Mouse (Mus musculus): Measurements from ENCODE around the gene Gkap1.

Gkap1 gene

DNA sequence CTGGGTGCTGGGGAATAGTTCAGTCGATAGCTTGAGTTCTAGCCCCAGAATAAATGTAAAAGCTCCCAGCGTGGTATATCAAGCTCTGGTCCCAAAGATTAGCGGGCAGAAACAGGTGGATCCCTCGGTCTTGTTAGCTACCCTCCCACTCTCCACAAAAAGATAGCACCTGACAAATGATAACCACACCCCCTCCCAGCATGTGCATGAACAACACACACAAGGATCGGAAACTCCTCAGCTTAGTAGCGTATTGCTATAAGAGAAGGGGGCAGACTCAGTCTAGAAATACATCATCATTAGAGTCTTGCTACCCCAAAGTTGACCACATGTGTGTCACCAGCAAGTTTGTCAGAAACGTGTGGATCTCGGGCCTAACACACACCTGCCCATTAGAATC is at the start of gene Gkap1:
Gkap1 (minus strand) TSS at position 101 of the 400 bp plus-strand sequence.
- DNase-seq (ENCODE audit: low spot score in 2 of 2): no peak

DNA sequence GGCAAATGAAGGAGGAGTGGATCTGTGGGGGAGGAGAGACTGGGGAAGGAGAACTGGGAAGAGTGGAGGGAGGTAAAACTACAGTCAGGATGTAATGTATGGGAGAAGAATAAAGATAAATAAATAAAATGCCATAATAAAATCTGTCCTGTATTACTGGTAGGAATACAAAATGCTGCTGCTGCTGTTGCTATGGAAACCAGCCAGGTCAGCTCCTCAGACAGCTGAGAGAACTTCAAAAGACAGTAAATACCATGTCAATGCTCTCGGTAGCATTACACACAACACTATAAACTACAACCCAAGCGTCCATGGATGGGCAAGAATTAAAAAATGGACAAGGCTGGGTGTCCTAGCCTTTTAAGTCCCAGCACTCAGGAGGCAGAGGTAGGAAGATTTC is 42.3 kb upstream of the Gkap1 start:
- DNase-seq (ENCODE audit: low spot score in 2 of 2): no peak

DNA sequence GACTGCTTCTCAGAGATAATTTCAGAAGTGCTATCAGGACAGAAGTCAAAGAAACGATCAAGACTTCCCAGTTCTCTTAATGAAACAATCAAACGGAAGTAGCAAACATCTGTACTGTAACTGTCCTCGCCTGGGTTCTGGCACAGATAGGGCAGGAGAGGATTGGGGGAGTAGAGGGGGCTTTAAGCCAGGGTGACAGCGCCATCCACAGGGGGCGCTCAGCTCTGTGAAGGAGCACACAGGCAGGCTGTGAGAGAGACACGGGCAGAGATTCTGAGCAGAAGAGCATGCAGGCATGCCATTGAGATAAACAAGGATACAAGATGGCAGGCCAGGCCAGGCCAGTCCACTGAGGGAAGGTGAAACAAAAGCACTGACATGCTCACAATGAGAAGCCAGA is 39.5 kb upstream of the Gkap1 start:
- no peak for DNase-seq (ENCODE audit: low spot score in 2 of 2)

DNA sequence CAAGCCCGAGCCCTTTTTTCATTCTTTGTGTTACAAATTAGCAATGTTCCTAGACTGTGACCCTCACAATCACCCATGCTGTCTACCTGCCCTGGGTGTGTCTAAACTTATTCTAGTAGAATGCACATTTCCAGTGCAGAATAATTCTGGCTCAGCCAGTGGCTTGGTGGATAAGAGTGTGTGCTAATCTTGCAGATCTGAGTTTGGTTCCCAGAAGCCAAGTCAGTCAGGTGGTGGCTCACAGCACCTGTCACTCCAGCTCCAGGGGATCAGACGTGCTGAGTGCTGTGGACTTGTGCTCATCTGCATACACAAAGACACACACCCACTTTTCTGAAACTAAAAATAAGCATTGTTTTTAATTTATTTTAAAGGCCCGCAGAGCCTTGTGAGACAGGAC is 38.3 kb upstream of the Gkap1 start:
- no peak for DNase-seq (ENCODE audit: low spot score in 2 of 2)

DNA sequence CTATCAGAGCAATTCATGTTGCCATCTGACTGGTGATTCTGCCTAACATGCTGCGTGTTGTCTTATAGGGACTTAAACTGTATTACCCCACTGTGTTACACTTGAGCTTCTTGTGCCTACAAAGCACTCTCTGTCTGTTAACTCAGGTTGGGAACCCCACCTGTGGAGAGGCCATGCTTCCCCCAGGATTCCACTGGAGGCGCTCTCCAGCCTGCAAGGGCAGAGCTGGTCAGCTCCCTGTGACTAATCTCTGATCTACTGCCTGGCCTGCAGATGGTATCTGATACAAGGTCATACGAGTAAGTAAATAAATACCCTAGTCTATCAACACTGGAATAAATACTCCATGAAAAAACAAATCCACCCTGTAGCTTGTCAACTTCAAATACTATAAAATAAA is 35.9 kb upstream of the Gkap1 start:
- DNase-seq (ENCODE audit: low spot score in 2 of 2): peak; percentile 4 to 15

DNA sequence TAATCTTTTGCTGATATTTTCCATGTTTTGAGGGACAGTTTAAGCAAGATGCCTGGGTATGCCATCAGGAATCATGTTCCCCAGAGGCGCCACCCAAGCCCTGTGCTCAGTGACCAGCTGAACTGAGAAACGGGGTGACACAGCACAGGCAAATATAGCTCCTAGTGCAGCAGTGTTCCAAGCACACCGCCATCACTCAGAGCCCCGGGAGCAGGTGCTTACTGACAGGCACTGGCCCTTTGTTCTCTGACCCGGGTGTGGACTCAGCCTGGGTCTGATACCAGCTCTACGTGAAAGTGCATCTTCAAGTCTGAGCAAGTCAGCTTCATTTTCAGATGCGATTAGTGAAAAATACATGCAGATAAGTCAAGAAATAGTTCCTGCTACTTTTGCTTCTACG is 34.0 kb upstream of the Gkap1 start:
- DNase-seq (ENCODE audit: low spot score in 2 of 2): no peak

DNA sequence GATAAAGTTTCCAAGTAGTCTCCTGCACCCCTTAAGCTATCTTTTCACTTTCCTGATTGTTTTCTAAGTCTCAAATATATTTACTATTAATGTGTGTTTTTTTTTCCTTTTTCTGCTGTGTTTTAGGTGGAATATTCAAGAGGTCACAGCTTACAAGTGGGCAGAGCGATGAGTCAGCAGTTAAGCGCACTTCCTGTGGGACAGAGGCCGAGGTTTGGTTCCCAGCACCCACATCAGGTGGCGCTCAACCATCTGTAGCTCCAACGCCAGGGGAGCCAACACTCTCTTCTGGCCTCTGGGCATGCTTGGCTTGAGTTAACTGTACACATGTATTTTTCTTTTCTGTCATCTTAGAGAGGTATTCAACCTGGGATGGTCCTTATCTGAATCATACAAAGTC is 32.0 kb upstream of the Gkap1 start:
- DNase-seq (ENCODE audit: low spot score in 2 of 2): no peak

DNA sequence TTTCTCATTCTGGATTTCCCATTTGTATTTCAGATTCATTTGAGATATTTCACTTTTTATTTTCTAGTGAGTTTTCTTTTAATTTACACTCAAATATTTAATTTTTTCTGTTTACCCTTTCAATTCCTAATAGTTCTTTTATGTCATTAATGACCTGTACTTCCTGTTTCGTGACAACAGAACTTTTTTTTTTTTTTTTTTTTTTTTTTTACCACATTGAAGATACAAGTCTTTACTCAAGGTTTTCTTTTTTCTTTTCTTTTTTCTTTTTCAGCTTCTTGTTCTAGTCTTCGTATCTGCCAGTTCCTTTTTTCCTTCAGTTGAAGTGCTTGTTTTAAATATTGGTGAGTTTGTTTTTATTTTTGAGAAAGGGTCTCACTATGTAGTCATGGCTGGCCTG is 29.7 kb upstream of the Gkap1 start:
- DNase-seq (ENCODE audit: low spot score in 2 of 2): no peak

DNA sequence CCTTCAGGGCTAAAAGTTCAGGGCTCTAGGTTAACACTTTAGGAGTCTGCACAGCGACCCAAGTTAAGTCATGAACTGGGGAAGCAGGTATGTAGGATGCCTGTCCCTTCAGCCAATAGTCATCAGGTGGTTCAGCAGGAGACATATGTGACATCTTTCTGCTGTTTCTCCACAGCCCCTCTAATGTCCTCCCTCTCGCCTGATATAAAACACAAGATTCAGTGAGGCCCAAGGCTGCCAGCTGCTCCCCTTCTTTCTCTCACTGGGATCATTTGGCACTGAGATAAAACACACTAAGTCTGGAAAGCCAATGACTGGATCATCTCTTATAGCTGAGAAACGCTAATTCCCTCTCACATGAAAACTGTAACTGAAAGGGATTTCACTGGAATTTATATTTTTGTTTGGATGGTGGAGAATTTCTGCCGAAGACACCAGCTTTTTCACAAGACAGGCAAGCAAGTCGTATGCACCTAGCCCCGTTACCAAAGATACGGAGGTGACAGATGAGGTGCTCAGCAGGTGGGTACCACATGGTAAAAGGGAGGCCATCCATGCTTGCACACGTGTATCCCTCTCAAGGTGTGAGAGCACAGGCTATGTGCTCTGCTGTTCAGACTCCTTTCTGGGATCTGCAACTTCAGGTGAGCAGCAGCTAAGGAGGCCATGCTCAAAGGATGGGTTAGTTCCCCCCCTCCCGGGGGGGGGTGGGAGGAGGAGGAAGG is 27.1 kb upstream of the Gkap1 start:
- DNase-seq (ENCODE audit: low spot score in 2 of 2): no peak

DNA sequence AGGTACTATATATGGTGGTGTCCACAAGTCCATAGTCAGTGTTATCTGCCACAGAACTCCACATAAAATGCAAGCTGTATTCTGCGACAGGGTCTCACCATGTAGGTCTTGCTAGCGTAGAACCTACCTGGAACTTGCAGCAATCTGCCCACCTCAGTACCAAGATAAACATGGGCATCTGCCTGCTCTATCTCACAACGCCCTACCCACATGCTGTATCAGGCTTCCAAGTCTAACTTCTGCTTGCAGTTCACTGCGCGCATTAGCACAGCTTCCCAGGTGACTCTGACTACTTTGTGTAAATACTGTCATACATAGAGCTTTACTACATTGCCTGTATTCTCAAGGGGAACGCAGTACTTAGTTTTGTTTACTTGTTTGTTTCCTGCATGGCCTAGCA is 26.5 kb upstream of the Gkap1 start:
- DNase-seq (ENCODE audit: low spot score in 2 of 2): no peak

DNA sequence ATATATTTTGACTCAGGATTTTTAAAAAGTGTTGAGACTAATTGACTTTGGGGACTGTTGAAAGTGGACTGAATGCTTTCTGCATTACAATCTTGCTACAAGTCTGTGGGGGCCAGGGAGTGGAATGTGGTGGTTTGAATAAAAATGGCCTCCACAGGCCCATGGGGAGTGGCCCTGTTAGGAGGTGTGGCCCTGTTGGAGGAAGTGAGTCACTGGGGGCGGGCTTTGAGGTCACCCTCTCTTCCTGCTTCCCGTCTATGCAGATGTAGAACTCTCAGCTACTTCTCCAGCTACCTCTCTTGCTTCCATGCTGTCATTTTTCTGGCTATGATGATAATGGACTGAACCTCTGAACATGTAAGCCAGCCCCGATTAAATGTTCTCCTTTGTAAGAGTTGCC is 23.3 kb upstream of the Gkap1 start:
- DNase-seq (ENCODE audit: low spot score in 2 of 2): no peak

DNA sequence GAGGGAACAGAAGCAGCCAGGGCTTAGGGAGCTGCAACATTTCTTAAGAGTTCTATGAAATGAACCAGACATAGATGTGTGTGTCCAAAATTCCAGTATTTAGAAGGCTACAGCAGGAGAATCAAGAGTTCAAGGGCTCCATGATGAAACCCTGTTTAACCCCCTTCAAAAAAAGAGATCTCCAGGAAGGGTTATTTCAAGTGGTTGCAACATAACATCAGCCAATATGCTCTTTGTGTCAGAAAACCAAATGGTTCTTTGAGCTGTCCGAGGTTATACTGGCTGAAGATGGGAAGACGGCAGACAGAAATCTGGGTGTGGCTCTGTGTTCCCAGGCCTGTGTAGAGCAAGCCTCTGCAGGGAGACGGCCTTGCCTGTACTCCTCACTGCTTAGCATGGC is 20.1 kb upstream of the Gkap1 start:
- DNase-seq (ENCODE audit: low spot score in 2 of 2): no peak

DNA sequence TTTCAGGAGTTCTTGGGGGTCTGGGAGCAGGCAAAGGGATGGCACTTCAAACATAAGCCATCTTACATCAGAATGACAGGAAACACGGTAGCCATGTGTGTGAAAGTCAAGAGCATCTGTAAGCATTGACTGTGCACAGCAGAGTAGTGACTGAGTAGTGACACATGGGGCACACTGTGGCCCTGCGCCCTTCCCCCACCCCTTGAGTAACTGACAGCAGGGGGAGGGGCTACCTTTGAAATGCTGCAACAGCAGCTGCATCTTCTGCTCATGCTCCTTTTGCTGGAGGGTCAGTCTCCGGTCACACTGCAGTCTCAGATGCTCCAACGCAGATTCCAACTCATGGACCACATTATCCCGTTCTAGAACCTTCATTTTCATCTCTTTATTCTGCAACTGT is 17.3 kb upstream of the Gkap1 start:
- no peak for DNase-seq (ENCODE audit: low spot score in 2 of 2)

DNA sequence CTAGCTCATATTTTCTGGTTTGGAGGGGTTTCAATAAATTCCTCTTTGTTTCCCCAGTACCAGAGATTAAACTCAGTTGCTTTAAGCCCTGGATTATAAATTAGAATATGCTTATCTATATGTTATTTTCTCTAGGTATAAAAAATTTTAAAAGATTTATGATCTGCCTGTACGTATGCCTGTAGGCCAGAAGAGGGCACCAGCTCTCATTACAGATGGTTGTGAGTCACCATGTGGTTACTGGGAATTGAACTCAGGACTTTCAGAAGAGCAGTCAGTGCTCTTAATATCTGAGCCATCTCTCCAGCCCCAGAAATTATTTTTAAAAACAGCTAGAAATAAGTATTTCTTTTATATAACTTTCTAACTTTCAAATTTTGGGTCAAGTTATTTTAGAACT is 13.8 kb upstream of the Gkap1 start:
- DNase-seq (ENCODE audit: low spot score in 2 of 2): no peak

DNA sequence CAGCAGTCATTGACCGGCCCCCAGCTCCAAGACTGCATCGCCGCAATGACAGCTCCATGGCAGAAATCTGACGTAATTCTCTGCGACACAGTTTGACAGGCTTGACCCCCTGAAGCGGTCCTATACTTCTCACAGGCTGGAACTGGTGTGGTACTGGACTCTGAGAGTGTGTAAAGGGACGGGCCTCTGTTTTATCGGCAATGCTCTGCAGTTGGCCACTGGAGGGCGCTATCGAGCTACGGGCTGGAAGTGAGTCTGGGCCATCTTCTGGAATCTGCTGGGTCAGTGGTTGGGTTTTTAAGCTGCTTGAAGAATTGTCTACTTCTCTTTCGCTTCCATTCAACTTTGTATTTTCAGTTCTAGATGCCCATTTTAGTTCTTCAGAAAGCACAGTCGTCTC is 12.3 kb upstream of the Gkap1 start:
- DNase-seq (ENCODE audit: low spot score in 2 of 2): peak; percentile 68 to 84

DNA sequence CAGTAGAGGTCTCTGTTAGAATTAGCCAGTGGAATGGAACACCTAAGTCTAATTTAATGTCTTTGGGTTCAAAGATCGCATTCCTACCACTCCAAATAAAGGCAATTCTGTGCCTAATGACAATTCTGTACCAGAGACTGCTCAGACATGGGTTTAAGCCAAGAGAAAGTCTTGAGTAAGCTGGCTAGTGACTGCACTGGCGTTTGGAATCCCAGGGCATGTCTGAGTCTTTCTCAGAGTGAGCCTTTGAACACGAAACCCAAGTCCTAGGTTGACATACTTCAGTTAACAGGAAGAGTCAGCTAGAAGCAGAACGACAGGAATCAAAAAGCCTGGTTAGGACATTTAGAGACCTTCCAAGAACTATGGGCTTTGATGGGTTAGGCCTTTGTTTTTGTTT is 8.0 kb upstream of the Gkap1 start:
- no peak for DNase-seq (ENCODE audit: low spot score in 2 of 2)

DNA sequence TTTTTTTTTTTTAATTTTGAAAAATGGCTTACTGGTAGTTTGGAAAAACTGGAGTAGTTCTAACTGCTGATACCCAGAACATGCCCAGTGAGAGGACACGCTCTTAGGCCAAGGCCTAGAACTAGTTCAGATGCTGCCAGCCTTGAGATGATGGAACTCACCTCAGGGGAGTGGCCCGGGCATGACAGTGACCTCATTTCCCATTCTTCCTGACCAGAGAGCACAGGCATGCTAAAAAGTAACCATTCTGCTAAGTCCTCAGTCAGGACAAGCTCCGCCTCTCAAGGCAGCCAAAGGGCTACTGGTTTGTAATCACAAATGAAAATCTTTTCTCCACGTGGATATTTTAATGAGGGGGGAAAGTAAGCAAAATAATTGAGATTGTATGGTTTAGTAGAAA is 6.4 kb upstream of the Gkap1 start:
- no peak for DNase-seq (ENCODE audit: low spot score in 2 of 2)

DNA sequence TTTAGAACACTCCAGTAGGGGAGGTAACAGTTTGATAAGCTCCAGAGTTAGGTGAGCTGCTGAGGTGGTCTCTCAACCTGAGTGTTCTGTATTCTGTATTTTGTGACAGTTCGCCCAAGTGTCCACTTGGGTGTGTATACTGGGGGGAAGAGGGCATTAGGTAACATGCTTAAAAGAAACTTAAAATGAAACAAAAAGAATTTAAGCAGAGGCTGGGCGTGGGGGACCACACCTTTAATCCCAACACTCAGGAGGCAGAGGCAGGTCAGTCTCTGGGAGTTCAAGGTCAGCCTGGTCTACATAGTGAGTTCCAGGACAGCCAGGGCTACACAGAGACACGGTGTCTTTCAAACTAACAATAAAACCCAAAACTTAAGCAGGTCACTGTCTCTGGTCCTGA is 5.0 kb upstream of the Gkap1 start:
- no peak for DNase-seq (ENCODE audit: low spot score in 2 of 2)

DNA sequence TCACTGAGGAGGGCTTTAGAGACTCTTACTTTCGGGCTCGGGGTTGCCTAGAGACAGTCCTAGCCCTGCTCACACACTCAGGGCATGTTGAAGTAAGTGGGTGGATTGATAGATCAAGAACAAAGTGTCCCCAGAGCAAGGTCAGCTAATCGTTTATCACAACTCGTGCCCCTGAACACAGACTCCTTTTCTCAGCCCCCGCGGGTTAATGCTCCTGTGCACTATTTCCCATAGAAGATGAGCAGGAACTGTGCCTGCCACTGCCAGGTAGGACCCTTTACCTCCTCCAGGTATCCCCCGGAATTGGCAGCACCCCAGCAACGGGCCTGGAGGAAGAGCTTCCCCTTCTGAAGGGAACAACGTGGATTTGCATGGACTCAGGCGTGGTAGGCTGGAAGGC is 757 bp upstream of the Gkap1 start:
- no peak for DNase-seq (ENCODE audit: low spot score in 2 of 2)

DNA sequence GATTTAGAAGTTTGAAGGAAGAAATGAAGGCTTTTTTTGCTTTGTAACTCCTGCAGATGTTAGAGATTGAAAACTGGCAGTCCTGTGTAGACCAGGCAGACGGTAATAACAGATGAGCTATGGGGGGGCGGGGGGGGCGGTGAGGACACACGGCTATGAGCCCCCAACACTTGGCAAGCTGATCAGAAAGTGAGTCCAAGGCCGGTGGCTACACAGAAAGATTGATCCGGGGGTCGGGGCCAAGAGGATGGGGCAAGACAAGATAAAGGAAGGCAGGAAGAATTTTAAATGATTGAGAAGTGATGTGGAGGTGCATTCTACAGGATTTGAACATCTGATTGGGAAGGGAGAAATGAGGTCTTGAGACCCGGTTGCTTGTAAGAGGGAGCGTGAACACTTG is 423 bp downstream of the Gkap1 start:
- no peak for DNase-seq (ENCODE audit: low spot score in 2 of 2)

DNA sequence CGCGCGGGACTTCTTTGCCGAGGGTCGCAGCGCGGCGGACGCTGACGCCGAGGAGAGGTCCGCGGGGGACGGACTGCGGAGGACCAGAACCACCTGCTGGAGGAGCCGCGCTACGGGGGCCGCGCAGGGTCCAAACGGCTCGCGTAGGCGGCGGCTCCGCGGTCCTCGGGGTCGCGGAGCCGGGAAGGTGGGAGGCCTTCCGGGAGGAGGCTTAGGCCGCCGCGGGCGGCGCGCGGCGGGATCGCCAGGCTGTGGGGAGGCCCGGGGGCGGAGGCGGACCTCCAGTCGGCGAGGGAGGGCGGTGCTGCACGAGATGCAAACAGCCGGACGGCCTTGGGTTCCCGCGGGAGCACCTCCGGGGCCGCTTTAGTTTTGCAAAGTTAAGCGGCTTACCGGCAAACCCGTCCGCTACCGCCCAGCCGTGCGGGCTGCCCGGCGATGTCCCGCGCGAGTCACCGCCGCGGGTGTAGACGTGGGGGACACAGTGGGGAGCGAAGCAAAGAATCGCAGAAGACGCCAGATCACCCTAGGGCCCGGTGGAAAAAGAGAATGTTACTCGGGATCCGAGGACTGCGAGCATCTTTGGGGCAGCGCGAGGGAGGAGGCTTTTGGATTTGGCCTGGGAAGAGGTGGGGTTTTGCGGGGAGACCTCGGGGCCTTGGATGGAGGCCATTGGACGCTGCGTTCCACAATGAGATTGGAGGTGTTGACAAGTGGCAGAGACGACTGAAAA is 1.1 kb downstream of the Gkap1 start:
- DNase-seq (ENCODE audit: low spot score in 2 of 2): peak; percentile 44 to 71

DNA sequence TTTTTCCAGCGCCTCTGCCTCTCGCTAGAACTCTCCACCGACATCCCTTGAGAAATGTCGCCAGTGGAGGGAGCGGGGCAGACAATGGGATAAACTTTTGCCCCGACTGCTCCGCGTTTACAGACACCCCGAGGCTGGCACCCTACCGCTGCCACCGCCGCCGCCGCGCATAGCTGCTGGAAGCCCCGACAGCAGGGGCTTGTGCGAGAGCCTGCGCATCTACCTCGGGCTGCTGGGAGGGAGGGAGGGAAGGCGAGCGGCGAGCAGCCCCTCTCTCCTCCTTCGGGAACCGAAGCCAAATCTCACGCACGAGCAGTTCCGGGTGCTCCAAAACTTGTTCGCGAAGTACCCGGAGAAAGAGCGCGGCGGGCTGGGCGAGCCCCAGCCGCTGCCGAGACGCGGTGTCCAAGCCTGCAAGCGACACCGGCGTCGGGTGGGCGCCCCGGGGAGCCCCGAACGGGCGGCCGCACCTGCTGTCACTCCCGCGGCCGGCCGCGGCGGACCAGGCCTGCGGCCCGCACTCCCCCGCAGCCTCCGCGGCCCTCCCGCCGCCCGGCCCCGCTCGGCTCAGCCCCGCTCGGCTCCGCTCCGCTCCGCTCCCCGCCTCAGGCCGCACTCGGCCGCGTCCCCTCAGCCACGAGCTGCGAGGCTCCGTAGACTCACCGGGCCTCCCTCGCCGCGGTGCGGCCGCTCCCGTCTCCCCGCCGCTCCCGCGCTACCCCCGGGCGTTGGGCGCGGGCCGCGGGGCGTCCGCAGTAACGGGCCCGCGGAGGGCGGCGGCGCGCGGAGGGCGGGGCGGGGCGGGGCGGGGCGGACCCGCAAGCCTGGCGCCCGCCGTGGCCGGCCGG is 1.9 kb downstream of the Gkap1 start:
- DNase-seq (ENCODE audit: low spot score in 2 of 2): peak; percentile 8 to 10

DNA sequence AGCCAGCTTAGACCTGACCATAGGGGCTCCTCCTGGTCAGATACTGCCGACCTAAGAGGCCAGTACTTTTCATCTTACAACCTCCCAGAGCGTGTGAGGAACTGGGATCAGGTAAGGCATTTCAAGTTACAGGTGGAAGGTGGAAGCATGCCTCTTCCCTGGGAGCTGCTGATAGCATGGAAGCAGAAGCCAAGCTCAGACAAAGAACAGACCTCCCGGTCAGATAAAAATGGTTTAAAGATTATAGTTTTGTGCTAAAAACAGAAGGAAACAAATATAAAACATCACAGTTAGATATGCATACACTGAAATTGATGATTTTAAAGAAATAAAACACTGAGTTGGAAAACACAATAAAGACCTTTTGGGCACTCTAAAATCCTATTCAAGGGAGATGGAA is 8.6 kb downstream of the Gkap1 start:
- DNase-seq (ENCODE audit: low spot score in 2 of 2): no peak

Data from urinary bladder, postnatal 36 days (tissue).